Mouse (Mus musculus): ENCODE measurements around the gene Prkaa2. TPM values are rescaled to one million over a fixed set of nuclear protein-coding genes. Genes with fewer than 3 reads are reported as not detected.

Gene Prkaa2
- polyA plus RNA-seq (2014; fragmentation: Nextera tagmentation; extraction: Ambion mirVana), result 1.2 and 1.9 TPM in 2 replicates

GRCm38 (mm10) chr4:105109199-105109989 lies at the start of gene Prkaa2:
Gene Prkaa2 (minus strand): TSS chr4:105109890.
- 1% methylated on average over 77 of the region's 80 CpGs for WGBS
- Histone ChIP-seq H3K4me3 (ENCODE audit: low read depth, low read length) (peak within 1 kb of the TSS; percentile 63), H3K27ac (ENCODE audit: low read depth) (no peak within 1 kb of the TSS)

GRCm38 (mm10) chr4:105159531-105159870 lies 49.8 kb upstream of the Prkaa2 start:
- TF ChIP-seq CTCF (IDR thresholded peaks at IDR 0.05; ENCODE audit: low read depth), result no peak
- no peaks in the 10 kb centered on the region for H3K9me3 ChIP-seq (ENCODE audit: low read depth, low read length)
- peak overlapping the region; percentile 74 for H3K4me3 ChIP-seq (ENCODE audit: low read depth, low read length)
- no peak for ATAC-seq (ENCODE audit: insufficient read depth)
- H3K9ac ChIP-seq, result peak overlapping the region; percentile 84
- DNase-seq, result no peak
- no peaks in the 10 kb centered on the region for H3K27me3 ChIP-seq (ENCODE audit: insufficient read depth, low read length)
- peaks cover 17% of the 10 kb centered on the region; the same call in 1 of the 2 replicates for H3K36me3 ChIP-seq (ENCODE audit: insufficient read depth)
- peaks cover 5% of the 10 kb centered on the region; the same call in 1 of the 2 replicates for H3K4me1 ChIP-seq (ENCODE audit: insufficient read depth)
- 16% methylated on average over 6 of the region's 6 CpGs for WGBS
- peak overlapping the region; percentile 73 for H3K4me2 ChIP-seq
- no peak overlapping the region for H3K27ac ChIP-seq (ENCODE audit: low read depth)

More at GRCm38 (mm10) chr4:105109199-105109989, at the start of gene Prkaa2:
- peak; percentile 24; the same call in 1 of the 2 replicates for TF ChIP-seq CTCF (IDR thresholded peaks at IDR 0.05; ENCODE audit: low read depth)
- Histone ChIP-seq H3K4me1 (ENCODE audit: insufficient read depth) (no peaks in the 10 kb centered on the region), H3K27me3 (ENCODE audit: insufficient read depth, low read length) (peaks cover 7% of the 10 kb centered on the region; the same call in 1 of the 2 replicates), H3K4me2 (peak within 1 kb of the TSS; percentile 96), H3K9me3 (ENCODE audit: low read depth, low read length) (no peaks in the 10 kb centered on the region), H3K9ac (peak within 1 kb of the TSS; percentile 73), H3K36me3 (ENCODE audit: insufficient read depth) (no peaks in the 10 kb centered on the region)
- DNase-seq, result peak; percentile 81
- ATAC-seq (ENCODE audit: insufficient read depth), result peak; percentile 93

GRCm38 (mm10) chr4:105158651-105159530 lies 49.2 kb upstream of the Prkaa2 start:
- ATAC-seq (ENCODE audit: insufficient read depth) (no peak), DNase-seq (peak; percentile 77)
- H3K27me3 ChIP-seq (ENCODE audit: insufficient read depth, low read length), result no peaks in the 10 kb centered on the region
- peak overlapping the region; percentile 96 for H3K27ac ChIP-seq (ENCODE audit: low read depth)
- H3K9me3 ChIP-seq (ENCODE audit: low read depth, low read length), result no peaks in the 10 kb centered on the region
- H3K4me3 ChIP-seq (ENCODE audit: low read depth, low read length), result peak overlapping the region; percentile 74
- WGBS, result 1% methylated on average over 18 of the region's 18 CpGs
- TF ChIP-seq CTCF (IDR thresholded peaks at IDR 0.05; ENCODE audit: low read depth), result peak; percentile 43
- H3K36me3 ChIP-seq (ENCODE audit: insufficient read depth), result peaks cover 16% of the 10 kb centered on the region; the same call in 1 of the 2 replicates
- peaks cover 5% of the 10 kb centered on the region; the same call in 1 of the 2 replicates for H3K4me1 ChIP-seq (ENCODE audit: insufficient read depth)
- H3K4me2 ChIP-seq, result peak overlapping the region; percentile 73
- peak overlapping the region; percentile 84 for H3K9ac ChIP-seq

GRCm38 (mm10) chr4:105158169-105158555 lies 48.5 kb upstream of the Prkaa2 start:
- Histone ChIP-seq H3K27ac (ENCODE audit: low read depth) (peak overlapping the region; percentile 96), H3K4me1 (ENCODE audit: insufficient read depth) (peaks cover 5% of the 10 kb centered on the region; the same call in 1 of the 2 replicates), H3K27me3 (ENCODE audit: insufficient read depth, low read length) (no peaks in the 10 kb centered on the region), H3K36me3 (ENCODE audit: insufficient read depth) (peaks cover 11% of the 10 kb centered on the region; the same call in 1 of the 2 replicates), H3K9ac (peak overlapping the region; percentile 84), H3K4me3 (ENCODE audit: low read depth, low read length) (peak overlapping the region; percentile 74), H3K9me3 (ENCODE audit: low read depth, low read length) (no peaks in the 10 kb centered on the region), H3K4me2 (peak overlapping the region; percentile 73)
- DNase-seq (peak; percentile 87), ATAC-seq (ENCODE audit: insufficient read depth) (peak; percentile 72)
- TF ChIP-seq CTCF (IDR thresholded peaks at IDR 0.05; ENCODE audit: low read depth), result peak; percentile 55
- WGBS, result 0% methylated on average over 26 of the region's 26 CpGs

- no peak for TF ChIP-seq CTCF (IDR thresholded peaks at IDR 0.05; ENCODE audit: low read depth)
- H3K9ac ChIP-seq, result peak within 1 kb of the TSS; percentile 84
- peak within 1 kb of the TSS; percentile 73 for H3K4me2 ChIP-seq
- under 1% methylated on average over 77 of the region's 77 CpGs for WGBS
- peaks cover 5% of the 10 kb centered on the region; the same call in 1 of the 2 replicates for H3K4me1 ChIP-seq (ENCODE audit: insufficient read depth)
- peak within 1 kb of the TSS; percentile 74 for H3K4me3 ChIP-seq (ENCODE audit: low read depth, low read length)
- H3K27ac ChIP-seq (ENCODE audit: low read depth), result peak within 1 kb of the TSS; percentile 96
- H3K9me3 ChIP-seq (ENCODE audit: low read depth, low read length), result no peaks in the 10 kb centered on the region
- H3K27me3 ChIP-seq (ENCODE audit: insufficient read depth, low read length), result no peaks in the 10 kb centered on the region
- peaks cover 11% of the 10 kb centered on the region; the same call in 1 of the 2 replicates for H3K36me3 ChIP-seq (ENCODE audit: insufficient read depth)
- DNase-seq (peak; percentile 95), ATAC-seq (ENCODE audit: insufficient read depth) (peak; percentile 91)
Measured at GRCm38 (mm10) chr4:105157276-105158168, 47.8 kb upstream of the Prkaa2 start, which contains the start of gene Plpp3. Gene Plpp3 (plus strand): TSS chr4:105157347.

- Histone ChIP-seq H3K4me1 (ENCODE audit: insufficient read depth) (peaks cover 5% of the 10 kb centered on the region; the same call in 1 of the 2 replicates), H3K27me3 (ENCODE audit: insufficient read depth, low read length) (no peaks in the 10 kb centered on the region), H3K9ac (no peak overlapping the region; the same call in 1 of the 2 replicates), H3K27ac (ENCODE audit: low read depth) (peak overlapping the region; percentile 96), H3K9me3 (ENCODE audit: low read depth, low read length) (no peaks in the 10 kb centered on the region), H3K36me3 (ENCODE audit: insufficient read depth) (peaks cover 7% of the 10 kb centered on the region; the same call in 1 of the 2 replicates), H3K4me2 (peak overlapping the region; percentile 73), H3K4me3 (ENCODE audit: low read depth, low read length) (peak overlapping the region; percentile 74)
- under 1% methylated on average over 4 of the region's 4 CpGs for WGBS
- no peak for DNase-seq
- no peak for ATAC-seq (ENCODE audit: insufficient read depth)
- TF ChIP-seq CTCF (IDR thresholded peaks at IDR 0.05; ENCODE audit: low read depth), result peak; percentile 58
Measured at GRCm38 (mm10) chr4:105156955-105157275, 47.2 kb upstream of the Prkaa2 start.
